Mouse (Mus musculus) mesoderm, embryonic 11.5 days (tissue): ENCODE data around the gene Ypel2.

Experiments
- DNase-seq: peaks from one replicate; pipeline ENCODE4 v3.0.0-alpha.2; 2012; ENCODE audit warnings: low read depth, low spot score

The Ypel2 gene

DNA sequence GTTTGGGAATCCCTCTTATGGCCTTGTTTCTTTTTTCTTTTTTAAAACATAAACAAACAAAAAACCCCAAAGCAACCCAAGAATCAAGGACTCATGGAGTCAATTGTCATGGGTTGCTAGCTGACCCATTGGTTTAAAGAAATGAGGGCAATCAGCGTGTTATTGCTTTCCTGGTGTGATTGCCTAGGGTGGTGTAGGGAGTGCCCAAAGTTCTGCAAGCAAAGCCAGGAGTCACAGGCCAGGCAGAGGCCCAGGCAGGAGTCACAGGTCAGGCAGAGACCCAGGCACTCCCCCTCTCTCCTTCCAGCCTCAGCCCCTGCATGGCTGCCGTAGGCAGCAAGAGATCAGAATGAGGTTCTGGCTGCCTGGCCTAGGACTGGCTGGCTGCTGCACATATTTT is 58.6 kb downstream of the Ypel2 start:
- DNase-seq = no peak

GRCm38 (mm10) chr11:86932201-86932600 is 61.3 kb downstream of the Ypel2 start:
- no peak for DNase-seq

DNA sequence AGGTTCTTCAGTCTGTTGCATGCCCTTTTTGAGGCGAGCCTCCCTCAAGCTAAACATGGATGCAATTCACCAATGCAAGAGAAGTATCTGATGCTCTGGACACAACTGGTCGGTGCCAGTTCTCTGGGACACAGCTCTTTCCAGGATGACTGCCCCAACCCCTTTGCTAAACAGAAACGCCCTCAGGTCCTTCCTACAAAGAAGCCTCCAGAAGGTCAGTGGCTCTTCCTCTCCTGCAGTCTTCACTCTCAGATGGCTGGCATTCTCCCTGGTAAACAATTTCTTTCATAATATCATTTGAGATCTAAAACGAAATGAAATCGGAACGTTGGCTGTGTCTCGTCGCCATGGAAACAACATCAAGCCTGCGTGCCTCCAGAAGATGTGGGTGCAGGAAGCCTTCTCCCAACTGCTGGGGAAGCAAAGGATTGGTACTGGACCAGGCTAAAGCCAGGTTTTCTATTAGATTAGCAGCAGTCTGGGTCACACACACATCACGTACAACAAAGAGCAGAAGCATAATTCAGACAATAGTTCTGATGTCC is 62.8 kb downstream of the Ypel2 start:
- DNase-seq = no peak

GRCm38 (mm10) chr11:86929985-86930384 is 63.5 kb downstream of the Ypel2 start:
- no peak for DNase-seq

DNA sequence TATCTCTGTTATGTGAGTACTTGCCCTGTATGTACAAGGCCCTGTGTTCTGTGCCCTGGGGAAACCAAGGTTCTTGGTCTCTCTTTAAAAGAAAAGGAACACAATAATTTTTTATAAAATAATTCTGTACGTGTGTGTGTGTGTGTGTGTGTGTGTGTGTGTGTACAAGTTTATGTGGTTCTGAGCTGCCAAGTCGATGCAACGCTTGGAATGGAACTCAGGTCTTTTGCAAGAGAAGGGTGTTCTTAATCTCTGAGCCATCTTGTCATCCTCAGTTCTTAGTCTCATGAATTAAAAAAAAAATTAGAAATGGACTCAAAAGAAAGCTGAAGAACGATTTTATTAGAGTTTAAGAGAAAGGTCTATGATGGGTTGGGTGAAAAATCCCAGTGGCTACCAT is 64.0 kb downstream of the Ypel2 start:
- no peak for DNase-seq

DNA sequence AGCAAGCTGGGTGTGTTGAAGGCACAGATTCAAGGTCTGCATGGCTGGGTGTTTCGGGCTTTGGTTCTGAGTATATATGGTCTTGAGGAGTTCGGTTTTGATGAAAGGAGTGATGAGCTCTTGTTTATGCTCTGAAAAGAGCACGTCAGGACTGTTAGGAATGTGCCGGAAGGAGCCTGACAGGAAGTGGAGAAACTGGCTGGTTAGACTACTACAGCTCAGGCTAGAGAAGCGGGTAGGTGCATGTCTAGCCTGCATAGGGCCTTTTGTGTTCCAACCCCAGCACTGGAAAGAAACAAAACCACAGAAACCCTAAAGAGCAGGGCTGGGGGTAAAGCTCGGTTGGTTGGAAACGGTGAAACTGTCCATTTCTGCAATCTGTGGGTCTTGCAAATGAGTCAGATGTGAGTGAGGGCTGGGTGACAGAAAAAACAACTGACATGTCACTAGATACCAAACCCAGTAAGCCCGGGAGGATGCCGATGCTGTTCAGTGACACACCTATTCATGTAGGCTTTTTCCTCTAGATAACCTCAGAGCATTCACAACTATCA is 68.3 kb downstream of the Ypel2 start:
- DNase-seq = no peak

DNA sequence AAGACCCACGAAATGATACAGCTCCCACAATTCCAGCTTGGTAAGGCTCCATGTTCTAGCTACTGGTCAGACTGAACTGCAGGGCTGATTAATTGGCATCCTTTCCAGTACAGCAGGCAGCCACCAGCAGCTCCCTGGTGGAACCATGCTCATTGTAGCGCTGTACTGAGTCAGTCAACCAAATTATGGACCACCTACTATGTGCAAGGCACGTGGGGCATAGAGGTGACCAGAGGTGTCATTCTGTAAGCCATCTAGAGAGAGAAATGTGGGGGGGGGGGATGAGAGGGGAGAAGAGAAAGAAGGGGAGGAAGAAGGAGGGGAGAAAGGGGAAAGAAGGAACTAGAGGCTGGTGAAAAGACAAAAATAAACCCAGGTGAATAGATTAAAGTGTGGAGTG is 68.9 kb downstream of the Ypel2 start:
- DNase-seq = no peak

- DNase-seq = peak; percentile 13
Observed at GRCm38 (mm10) chr11:86923654-86924053, 69.9 kb downstream of the Ypel2 start.

GRCm38 (mm10) chr11:86922029-86922428 is 71.5 kb downstream of the Ypel2 start:
- no peak for DNase-seq

GRCm38 (mm10) chr11:86921335-86921734 is 72.2 kb downstream of the Ypel2 start:
- no peak for DNase-seq

GRCm38 (mm10) chr11:86920111-86921080 is 73.1 kb downstream of the Ypel2 start:
- DNase-seq = no peak

DNA sequence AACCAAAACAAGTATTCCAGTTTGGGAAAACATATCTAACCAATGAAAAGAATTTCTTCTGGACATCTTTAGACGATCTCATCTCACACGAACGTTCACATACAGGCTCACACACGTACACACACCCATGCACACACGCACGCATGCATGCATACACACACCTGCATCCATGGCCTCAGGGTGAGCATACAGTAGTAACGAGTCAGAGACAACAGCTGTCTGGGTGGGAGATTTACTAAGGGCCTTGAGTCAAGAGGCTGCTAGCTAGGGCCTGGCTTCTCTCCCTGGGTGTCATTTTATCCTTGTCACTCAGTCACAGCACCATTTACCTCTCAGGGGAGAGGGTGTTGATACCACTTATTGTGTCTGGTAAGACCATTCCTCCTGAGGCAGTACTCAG is 74.0 kb downstream of the Ypel2 start:
- DNase-seq = no peak

DNA sequence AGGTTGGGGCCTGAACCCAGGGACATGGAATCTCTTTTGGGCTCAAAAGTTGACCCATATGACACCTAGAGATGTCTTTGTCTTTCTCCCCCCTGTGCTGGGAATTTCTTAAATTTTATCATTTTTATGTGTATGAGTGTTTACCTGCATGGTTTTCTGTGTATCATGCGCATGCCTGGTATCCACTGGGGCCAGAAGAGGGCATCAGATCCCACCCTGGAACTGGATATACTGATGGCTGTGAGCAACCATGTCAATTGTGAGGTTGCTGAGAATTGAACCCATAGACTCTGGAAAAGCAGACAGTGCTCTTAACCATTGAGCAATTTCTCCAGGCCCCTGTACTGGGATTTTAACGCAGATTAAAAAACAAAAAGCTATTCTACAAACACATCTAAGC is 76.0 kb downstream of the Ypel2 start:
- DNase-seq = no peak

DNA sequence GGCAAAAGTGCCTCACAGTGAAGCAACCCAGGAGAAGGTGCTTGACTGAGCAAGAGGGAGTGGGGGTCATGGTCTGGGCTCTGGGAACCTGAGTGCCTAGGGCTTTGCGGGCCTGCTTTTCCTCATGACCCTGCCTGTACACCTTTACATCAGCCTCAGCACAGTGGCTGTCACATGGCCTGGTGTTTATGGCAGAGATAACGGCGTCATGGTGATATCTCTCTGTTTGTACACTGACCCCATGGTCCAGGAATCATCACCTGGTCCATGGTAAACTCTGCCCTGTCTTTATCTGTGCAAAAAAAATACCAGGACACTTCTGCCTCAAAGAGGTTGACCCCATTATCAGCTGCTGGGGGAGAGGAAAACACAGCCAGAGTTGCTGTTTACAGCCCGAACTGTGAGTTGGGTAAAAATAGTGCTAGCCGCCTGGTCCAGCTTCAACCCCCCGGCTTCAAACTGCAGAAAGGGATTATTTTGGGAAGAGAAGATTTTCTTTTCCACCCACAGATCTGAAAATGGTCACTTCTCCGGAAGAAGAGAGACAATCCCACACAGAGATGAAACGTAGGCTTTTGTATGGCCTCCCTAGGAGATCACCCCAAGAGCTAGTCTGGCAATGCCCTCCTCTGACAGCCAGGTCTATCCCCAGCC is 76.8 kb downstream of the Ypel2 start:
- no peak for DNase-seq

- no peak for DNase-seq
Observed at GRCm38 (mm10) chr11:86914329-86914728, 79.2 kb downstream of the Ypel2 start.

DNA sequence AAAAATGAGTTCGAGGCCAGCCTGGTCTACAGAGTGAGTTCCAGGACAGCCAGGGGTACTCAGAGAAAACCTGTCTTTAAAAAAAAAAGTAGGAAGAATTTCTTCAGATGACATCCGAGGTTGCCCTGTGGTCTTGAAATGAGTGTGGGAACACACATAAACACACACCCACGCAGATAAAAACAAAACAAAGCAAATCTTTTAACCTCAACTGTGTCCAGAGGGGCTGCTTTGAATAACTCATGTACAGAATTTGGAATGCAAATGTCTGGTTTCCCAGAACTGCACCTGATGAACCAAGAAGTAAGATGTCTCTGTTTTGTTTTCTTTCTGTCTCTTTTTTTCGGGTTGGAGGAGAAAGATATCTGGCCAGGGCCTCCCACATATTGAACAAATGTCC is 83.3 kb downstream of the Ypel2 start:
- no peak for DNase-seq

DNA sequence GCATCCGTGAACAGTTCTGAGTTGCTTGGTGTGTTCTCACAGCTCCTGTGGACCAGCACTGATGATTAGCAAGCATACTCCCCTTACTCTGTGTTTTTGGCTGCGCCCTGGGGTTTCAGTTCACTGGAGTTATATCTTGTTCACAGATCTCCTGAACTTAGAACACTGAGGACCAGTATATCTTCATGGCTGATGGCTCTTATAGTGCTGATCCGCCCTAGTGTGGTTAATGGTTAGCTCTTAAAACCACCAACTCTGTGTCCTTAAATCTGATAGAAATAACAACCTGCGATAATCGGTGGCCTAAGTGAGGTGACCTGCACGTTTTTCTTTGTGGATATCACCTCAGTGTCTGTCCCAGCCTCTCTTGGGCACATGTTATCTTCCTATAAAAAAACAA is 84.5 kb downstream of the Ypel2 start:
- no peak for DNase-seq

GRCm38 (mm10) chr11:86907889-86908590 is 85.5 kb downstream of the Ypel2 start:
- DNase-seq = no peak

DNA sequence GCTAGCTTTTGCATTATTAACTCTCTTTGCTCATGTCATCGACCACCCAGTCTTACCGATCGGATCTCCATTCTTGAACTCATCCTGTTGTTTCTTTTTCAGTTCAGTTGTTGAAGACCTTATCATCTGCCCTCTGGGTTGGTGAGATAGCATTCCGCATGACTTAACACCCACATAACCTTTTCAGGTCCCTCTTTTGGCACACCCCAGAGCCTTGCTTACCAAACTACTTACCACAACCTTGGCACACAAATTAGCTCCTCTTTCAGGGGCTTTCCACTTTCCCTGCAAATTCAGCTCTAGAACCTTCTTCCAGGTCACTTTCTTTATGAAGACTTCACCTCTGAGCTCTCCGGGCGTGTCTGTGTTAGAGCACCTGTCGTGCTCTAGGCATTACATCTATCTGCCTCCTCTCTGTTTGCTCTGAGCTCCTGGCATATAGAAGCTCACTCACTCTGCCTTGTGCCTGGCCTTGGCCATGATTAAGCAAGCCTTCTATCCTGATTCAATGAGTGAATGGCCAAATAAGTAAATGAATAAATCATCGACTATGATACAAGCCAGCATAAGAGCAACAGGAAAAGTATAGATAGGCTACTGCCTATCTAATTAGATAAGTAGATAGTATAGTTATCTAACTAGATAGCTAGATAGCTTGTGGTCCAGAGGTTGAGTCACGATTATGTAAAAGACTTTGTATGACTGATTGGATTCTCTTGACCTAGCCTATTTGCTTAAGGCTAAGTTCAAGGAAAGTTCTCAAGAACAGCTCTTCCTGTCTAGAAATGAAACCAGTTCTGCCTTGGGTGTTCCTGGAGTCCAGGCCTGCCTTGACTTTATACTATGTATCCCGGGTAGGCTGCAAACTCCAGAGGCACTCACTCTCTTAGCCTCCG is 86.5 kb downstream of the Ypel2 start:
- no peak for DNase-seq

DNA sequence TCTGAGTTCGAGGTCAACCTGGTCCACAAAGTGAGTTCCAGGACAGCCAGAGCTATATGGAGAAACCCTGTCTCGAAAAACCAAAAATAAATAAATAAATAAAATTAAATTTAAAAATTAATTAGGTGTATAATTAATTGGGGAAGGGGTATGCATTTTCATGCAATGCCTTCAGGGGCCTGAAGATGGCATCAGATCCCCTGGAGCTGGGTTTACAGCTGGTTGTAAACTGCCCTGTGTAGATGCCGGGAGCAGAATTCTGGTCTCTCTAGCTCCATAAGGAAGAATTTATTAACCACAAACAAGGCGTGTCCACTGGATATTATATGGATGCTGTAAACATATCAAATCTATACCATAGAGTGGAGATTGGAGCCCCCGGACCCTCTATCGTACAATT is 87.2 kb downstream of the Ypel2 start:
- DNase-seq = no peak

DNA sequence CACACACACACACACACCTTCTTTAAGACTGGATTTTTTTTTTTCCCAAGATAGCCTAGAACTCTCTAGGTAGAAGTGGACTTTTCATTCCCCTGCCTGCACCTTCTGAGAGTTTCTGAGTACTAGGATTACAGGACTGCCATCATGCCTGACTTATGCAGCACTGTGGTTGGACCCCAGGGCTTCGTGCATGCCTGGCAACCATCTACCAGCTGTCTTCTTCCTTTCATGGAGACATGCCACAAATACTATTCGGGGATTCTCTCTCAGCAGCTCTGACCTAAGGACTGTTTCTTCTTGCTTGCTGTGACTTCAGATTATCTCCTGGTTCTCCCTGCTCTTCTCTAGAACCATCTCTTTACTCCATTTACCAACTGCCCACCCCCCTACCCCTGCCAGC is 88.2 kb downstream of the Ypel2 start:
- no peak for DNase-seq
